Mouse (Mus musculus) right cerebral cortex, postnatal 36 days (tissue): Measurements from ENCODE around the gene Slf1.
"Not testable (repeated sequence)": the region's sequence is repeated elsewhere in the genome, so short reads cannot be mapped to it uniquely, and the experiment has no call there.

Experiments
- DNase-seq, 2 experiments: peaks; one replicate each; pipeline ENCODE4 v3.0.0; 2022; ENCODE audit warnings: low spot score in 2 of 2, mixed read lengths in 1 of 2

The Slf1 gene

DNA sequence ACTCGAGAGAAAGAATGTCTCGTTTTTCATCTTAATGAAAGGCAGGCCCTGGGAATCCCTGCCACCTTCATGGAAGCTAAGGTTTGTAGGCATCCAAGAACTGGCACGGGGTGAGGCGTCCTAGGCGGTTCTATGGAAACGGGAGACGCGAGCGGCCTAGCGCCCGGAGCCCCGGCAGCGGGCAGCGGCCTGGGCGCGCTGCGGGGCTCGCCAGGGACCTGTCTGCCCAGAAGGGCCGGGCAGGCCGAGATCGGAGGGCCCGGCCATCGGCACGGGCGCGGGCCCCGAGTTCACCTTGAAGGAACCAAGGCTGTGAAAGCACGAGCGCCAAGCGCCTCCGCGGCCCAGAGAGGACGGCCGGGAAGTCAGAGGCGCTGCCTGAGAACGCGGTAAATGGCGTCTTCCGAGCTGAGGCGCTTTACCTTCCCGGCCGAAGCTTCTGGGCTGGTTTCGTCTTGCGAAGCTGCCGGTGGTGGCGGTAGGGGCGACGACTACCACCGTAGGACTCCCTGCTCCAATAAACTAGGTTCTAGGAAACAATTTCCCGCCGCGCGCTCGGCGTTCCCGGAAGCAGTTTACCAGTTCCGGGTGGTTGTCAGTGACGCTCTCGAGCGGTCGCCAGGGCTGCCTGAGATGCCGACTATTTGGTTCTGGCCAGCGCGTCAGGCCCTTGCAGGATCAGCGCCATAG is at the start of gene Slf1, which contains the start of gene 2210408I21Rik:
Gene Slf1 (minus strand): TSS at position 543 of the 690 bp plus-strand sequence.
Gene 2210408I21Rik (plus strand): TSS at position 610 of the 690 bp plus-strand sequence.
- DNase-seq, result peak; percentile 90 to 93

DNA sequence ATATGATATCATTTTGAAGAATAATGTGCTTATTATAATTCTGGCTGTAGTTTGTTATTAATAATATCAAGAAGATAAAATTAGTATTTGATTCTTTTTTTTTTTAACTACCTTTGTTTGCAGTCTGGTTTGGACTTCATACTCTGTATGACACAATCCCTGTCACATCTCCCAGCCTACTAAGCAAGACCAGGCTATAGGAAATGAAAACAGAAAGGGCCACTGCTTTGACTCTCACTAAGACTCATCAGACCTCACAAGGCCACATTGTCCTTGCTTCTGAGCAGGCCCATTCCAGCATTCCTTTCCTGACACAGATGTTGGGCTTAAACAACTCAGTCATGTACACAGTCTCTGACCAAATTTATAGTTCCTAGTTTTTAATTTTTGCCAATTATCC is 42.7 kb upstream of the Slf1 start:
- no peak for DNase-seq

DNA sequence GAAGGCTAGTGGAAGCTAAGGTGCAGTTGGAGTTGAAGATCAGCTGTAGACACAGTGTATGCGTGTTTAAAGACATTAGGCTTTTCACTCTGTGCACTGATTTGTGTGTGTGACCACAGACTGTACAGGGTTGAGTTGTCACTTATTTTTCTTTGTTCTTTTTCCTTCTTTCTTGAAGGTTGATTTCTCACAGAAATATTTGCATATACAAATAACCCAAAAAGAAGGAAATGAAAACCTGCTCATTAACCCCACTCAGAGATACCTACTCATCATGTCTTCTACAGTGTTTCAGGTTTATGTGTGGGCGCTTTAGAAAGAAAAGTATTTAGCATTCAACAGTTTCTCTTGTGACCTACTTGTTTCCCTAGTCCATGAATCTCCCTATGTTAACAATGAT is 5.6 kb upstream of the Slf1 start:
- DNase-seq, result no peak

DNA sequence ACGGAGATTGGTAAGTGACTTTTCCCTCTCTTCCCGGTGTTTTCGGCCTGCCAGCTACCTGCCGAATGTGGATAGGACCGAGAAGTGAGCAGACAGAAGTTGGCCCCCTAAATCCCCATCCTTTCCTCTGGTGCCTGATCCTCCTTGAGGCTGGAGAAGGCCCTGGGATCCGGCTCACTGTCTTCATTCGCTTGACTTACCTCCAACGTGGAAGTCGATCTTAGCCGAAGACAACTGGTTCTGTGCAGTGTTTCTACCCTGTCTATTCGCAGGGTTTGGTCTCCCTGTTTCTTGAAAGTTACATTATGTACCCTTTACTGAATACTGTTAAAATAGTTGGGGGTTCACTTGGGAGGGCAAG is 328 bp upstream of the Slf1 start:
- no peak for DNase-seq

DNA sequence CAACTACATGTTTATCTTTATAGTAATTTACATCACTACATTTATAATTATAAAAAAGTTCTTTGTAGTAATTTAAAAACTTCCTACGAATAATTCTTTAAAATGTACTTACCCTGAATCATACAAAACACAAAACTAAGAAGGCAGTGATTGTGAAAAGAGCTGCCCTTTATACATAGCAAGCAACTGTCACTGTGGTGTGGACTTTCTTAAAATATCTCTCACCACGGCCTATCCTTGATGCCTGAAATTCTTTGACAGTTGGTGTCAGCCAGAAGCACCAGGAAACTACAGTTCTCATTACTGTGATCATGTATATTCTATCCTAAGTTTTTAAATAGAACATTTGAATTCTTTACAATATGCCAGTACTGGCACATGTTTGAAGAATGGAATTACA is 4.1 kb downstream of the Slf1 start:
- no peak for DNase-seq

DNA sequence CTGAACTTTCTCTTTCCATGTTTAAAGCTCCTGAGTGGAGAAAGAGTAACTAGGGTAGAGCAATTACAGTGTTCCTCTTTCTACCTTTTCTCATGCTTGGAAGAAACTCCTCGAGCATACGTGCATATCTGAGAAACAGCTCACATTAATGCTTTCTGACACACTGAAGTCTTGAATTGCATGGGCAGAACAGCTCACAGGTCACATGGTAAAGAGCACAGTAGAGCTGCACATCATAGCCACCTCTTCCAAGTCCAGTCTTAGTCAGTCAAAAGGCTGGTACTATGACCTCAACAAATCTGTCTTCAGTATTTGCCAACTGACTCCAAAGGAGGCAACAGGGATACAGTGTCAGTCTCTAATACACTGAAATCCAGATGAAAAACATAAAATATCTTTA is 7.0 kb downstream of the Slf1 start:
- no peak for DNase-seq

DNA sequence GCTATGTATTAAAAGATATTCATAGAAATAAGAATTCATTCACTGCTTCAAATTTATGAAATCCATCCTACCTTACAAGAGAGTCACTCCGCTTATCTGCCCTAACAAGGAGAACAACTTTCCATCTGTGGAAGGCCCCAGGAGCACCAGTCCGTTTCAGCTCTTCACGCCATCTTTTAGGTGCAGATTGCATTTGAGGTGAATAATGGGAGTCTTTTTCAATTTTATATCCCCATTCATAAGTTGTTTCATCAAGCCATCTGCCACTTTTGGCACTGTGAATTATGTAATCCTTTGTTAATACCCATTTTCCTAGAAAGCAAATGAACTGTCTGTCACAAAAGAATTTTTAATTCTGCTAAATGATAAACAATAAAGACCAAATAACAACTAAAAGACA is 10.1 kb downstream of the Slf1 start:
- no peak for DNase-seq

DNA sequence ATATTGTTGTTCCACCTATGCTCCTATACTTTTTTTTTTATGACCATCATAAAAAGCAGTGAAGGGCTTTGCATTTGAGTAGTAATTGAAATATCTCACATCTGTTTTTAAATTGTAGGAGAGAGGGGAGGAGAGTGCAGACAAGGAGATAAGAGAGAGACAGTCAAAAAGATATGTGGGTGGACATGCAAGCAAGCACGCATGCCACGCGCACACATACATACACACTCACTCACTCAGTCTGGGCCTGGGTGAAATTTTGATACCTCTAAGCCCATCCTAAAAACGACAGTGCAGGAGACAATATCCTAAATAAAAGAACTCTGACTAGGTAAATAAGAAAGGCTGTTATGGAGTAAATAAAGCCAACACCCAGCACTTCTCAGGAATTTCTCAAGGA is 16.6 kb downstream of the Slf1 start:
- no peak for DNase-seq

DNA sequence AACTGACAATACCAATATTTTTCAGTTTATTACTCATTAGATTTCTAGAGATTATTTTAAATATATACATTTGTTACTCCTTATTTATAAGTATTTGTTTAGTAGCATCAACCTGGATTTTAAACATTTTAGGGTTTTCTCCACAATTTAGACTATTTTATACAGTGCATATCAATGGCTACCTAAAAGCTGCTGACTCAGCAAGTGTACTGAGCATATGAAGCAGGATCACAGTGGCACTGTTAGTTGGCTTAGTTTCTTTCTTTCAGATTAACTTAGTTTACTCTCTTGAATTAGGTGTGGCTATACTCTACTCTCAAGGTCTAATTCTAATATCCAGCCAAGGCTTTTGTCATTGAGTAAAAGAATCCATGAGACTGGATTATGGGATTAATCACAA is 27.5 kb downstream of the Slf1 start:
- DNase-seq, result no peak

DNA sequence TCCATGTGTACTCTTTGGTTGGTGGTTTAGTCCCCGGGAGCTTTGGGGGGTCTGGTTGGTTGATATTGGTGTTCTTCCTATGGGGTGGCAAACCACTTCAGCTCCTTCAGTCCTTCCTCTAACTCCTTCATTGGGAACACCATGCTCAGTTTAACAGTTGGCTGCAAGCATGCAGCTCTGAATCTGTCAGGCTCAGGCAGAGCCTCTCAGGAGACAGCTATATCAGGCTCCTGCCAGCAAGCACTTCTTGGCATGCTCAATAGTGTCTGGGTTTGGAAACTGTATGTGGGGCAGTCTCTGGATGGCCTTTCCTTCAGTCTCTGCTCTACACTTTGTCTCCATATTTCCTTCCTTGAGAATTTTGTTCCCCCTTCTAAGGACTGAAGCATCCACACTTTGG is 42.4 kb downstream of the Slf1 start:
- not testable (repeated sequence) for DNase-seq

DNA sequence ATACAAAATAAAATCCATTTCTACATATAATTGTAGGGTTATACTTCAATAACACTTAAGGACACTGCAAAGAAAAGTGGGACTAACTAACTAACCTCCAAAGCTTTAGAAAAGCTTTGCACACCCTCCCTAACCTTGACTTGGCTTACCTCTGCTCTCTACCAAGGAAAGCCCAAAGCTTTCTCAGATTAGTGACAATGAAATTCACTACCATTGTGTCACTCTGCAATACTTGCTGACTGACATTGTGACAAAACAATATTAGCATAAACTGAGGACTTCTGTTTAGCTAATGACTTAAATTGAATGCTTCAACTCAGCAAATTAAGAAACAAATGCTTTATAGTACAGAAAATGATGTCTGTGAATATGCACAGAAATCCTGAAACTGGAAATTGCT is 63.2 kb downstream of the Slf1 start:
- no peak for DNase-seq

DNA sequence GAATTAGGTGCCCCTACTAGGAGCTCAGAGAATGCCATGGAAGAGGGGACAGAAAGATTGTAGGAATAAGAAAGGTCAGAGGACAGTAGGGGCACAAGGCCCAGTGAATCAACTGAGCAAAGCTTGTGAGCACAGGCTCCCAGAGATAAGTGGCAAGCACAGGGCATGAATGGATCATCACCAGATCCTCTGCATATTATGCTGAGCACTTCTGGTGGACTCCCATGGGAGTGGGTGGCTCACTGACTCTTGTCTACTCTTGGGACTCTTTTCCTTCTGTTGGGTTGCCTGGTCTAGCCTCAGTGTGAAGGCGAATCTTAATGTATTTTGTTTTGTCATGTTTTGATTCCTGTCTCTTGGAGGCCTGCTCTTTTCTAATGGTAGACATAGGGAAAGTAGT is 66.4 kb downstream of the Slf1 start:
- no peak for DNase-seq

DNA sequence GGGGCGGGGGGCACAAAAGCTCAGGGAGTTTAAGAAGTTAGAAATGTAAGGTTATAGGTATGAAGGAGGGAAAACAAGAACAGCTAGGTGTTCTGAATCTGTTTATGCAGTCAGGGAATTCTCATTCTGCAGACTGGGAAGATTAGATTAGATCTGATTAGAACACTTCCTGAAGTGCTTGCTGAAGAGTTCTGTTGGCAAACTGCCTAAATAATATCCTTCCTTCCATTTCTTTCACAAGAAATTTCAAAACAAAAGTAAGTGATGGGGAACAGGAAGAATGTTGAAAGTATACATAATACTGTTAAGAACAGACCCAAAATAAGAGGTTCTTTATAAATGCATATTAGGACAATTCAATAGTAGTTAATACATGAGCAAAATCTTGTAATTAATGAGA is 72.1 kb downstream of the Slf1 start:
- DNase-seq, result no peak

DNA sequence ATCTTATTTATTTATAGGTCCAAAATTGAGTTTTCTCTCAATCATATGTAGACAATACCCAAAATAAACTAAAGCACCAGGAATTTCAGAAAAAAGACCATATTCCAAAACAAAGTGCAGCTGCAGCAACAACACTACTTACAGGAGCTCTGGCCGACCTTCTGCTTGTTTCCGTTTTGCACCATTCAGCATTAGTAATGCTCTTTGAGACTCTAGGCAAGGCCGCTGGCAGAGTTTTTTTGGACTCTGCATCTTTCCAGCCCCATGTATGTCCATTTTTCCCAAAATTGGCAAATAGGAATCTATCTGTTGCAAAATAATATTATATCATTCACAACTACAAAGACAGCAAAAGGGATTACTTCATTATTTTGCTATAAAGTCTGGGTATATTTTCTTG is 85.5 kb downstream of the Slf1 start:
- DNase-seq, result no peak

DNA sequence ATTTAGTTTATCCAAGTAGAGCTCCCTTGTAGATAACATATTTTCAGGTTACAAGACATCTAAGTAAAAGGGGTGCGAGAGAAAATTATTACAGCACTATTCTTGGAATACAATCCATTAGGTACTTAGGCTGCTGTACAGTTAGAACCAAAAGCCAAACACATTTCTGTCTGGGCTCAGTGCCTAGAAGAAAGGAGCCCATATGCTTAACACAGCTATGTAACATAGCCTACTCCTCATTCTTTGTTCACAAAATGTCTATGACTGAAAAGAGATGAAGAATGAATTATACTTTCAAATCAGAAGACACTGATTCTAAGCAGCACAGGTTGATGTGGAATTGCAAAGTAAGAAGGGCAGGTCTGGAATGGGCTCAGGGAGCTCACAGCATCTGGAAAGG is 86.8 kb downstream of the Slf1 start:
- DNase-seq, result peak; percentile 13 to 28

DNA sequence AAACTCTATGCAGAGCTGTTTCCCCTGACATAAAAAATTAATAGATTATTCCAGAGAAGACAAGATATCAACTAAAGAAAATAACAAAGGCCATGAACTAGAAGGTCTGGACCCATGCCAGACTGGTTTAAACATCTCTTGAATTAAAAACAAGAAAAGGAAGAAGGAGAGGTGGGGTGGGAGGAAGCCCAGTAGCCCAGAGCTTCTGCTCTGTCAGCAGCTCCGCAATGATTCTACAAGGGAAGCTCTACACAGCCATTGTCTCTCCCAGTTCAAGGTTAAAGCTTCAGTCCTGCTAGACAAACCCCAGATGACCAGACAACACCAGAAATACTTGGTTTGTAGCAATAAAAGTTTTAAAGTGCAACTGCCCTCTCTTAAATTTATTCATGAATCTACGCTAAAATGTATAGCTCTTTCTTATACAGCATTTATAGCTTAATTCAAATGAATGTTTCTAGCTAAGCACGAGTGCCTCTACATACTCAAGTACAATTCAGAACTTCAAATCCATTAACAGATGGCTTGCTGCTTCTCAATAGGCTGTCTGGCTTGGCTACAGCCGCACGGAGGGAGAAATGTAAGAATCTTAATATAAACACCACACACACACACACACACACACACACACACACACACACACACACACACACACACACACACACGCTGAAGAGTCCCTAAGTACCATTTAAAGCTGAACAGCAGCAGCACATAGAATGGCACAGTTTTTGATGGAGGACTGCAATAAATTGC is 87.9 kb downstream of the Slf1 start:
- DNase-seq, result peak in 1 of 2 experiments; percentile 9

DNA sequence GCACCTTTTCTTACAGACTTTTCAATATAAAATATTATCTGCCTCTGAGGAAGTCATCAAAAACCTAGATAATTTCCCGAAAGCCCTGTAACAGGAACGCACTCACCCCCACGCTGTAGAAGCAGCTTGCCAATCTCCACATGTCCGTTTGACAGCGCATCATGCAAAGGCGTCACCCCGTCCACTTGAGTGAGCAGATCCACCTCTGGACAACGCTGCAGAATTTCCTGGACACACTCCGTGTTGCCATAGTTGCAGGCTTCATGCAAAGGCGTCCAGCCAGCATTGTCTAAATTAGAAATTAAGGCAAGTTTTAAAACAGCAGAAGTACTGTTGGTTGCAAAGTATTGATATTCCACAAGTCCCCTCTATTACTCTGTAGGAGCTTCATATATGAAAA is 88.9 kb downstream of the Slf1 start:
- no peak for DNase-seq

DNA sequence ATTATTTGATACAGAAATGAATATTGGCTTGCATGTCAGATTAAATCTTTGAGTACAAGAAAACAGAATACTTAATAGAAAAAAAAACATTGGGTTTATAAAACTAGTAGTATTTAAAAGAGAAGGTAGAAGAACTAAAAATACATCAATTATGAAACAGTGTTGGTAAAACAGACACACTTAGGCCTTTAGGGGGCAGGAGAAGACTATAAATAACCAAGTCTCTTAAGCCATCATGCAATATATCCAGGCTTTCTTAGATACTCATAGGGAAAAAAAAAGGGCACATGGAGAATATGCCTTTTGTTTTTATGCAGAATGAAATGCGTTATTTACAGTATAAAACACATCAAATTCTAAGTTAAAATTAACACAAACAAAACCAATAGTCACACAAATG is 89.9 kb downstream of the Slf1 start:
- DNase-seq, result no peak

DNA sequence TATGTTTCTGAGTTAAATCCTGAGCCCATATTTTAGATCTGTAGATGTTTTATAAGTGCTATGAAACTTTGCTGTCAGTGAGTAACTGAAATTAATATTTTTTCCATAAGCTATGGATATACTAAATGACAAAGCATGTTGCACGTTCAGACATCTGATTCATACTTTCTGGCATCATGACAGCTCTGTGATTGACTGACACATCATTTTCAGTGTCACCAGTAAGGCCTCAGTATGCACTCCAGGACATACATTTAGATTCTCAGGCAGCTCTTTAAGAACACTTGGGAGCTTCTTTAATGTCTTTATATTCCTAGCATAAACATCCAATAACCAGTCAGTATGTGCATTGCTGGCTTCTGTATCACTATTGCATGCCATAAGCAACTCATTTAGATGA is 91.9 kb downstream of the Slf1 start:
- no peak for DNase-seq

DNA sequence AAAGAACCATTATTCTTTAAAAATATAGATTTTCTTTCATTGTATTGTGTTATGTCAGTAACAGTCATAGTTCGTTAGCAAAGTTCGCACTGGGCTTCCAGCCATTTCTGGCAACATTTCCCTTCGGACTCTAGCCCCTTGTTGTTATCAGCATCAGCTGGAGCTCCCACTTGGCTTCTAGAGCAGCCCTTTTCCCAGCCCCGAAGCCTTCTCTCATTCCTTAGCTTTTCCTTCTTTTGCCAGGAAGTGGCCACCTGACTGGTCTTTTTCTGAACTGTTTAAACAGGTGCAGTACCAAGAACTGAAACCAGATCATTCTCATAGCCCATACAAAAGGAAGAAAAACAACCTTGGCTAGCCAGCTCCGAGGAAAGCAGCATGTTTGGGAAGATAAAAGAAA is 105.7 kb downstream of the Slf1 start:
- no peak for DNase-seq

DNA sequence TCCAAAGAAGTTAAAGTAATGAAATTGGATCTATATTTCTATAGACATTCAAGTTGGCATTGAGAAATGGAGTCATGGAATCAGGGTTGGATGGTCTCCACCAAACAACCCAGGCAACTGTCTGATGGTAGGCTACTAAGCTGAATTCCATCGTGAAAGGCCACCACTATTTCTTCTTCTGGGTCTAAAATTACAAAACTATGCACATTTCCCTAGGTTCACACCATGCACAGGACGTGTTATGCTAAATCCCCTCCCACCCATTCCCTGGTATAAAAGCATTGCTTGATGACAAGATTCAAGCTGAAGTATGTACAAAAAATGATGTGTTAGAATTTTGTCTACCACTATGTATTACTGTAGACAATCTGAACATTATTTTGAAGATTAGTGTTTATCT is 116.4 kb downstream of the Slf1 start:
- DNase-seq, result no peak

DNA sequence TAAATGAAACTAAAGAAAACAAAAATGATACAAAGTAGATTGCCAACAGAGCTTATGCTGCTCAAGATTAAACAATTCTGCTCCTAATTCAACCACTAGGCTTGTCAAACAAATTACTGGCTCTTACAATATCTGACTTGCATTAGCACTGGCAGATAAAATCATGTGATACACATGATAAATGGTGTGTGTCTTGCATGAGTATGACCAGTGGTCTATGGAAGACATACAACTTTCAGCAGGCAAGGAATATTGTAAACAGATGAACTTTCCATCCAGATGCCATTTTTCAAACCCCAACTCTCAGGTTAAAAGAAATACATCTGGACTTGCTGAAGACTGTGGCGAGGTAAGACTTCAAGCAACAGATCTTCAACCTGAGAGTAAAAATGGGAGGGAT is 131.6 kb downstream of the Slf1 start:
- no peak for DNase-seq

DNA sequence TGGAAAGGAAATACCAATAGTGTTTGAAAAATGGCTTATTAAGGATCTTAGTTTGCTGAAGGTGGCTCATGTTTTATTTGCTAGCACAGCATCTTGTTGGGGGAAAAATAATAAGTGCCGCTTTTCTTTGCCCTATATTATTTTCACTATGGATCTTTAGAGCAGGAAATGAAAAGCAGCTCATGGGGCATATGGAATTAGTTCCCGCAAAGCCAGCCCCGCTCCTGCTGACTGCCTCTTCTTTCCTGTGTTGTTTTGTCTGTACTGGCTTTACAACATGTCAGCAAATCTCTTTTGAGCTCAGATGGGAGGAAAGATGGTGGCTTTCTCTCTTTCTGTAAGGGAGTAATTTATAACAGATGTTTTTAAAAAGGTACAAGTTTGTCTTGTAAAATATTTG is 132.6 kb downstream of the Slf1 start:
- DNase-seq, result no peak
